Mouse (Mus musculus) testis, adult 2 months (tissue): ENCODE measurements around the gene Plagl2.

Experiments used
- CTCF ChIP-seq: fragments of 200-500 bp; IDR thresholded peaks from 2 replicates; pipeline ENCODE4 v1.5.1; 2012; ENCODE audit warnings: low read depth, mild to moderate bottlenecking, inconsistent platforms, low read length, moderate library complexity; ENCODE audit not compliant: control insufficient read depth, insufficient read depth, insufficient replicate concordance
- POLR2A ChIP-seq: fragments of 200-500 bp; IDR thresholded peaks from 2 replicates; pipeline ENCODE4 v1.6.1; 2012; ENCODE audit warnings: low read depth, mild to moderate bottlenecking, inconsistent platforms, low read length, moderate library complexity; ENCODE audit not compliant: control insufficient read depth

GRCm38 (mm10) chr2:153256604-153257003, 15.4 kb upstream of the Plagl2 start:
- no peak for TF ChIP-seq POLR2A
- no peak for TF ChIP-seq CTCF
